Mouse (Mus musculus) liver, postnatal 0 days (tissue): ENCODE data around the gene Plekha1. TPM values are rescaled to one million over a fixed set of nuclear protein-coding genes. Genes with fewer than 3 reads are reported as not detected.

Experiments used
- ATAC-seq: fragments of 200-750 bp; cut with Nextera tagmentation; 2 replicates; pipeline ENCODE4 v1.8.0; 2017; ENCODE audit warnings: mild to moderate bottlenecking, moderate library complexity
- DNase-seq: peaks from one replicate; pipeline ENCODE4 v3.0.0-alpha.2; 2016
- H3K27ac ChIP-seq: fragments of 300-500 bp; sonication (generic); 2 replicates; pipeline ENCODE4 v1.5.1; 2014; ENCODE audit warnings: antibody characterized with exemption, moderate library complexity, mild to moderate bottlenecking, low read depth
- H3K27me3 ChIP-seq: fragments of 300-500 bp; sonication (generic); 2 replicates; pipeline ENCODE4 v1.6.1; 2014; ENCODE audit warnings: low read length, control low read depth, mixed read lengths; ENCODE audit not compliant: insufficient read depth
- H3K36me3 ChIP-seq: fragments of 300-500 bp; sonication (generic); replicated peaks from 2 replicates; pipeline ENCODE4 v1.6.1; 2014; ENCODE audit warnings: mild to moderate bottlenecking, control low read depth, low read length, moderate library complexity, mixed read lengths; ENCODE audit not compliant: insufficient read depth
- H3K4me1 ChIP-seq: fragments of 300-500 bp; sonication (generic); 2 replicates; pipeline ENCODE4 v1.6.1; 2014; ENCODE audit warnings: antibody characterized with exemption, mild to moderate bottlenecking, control low read depth; ENCODE audit not compliant: insufficient read depth
- H3K4me2 ChIP-seq: fragments of 300-500 bp; sonication (generic); 2 replicates; pipeline ENCODE4 v1.6.1; 2014; ENCODE audit warnings: low read depth, mild to moderate bottlenecking, low read length, moderate library complexity, mixed read lengths
- H3K4me3 ChIP-seq: fragments of 300-500 bp; sonication (generic); 2 replicates; pipeline ENCODE4 v1.5.1; 2014; ENCODE audit warnings: low read depth, low read length
- H3K9ac ChIP-seq: fragments of 300-500 bp; sonication (generic); replicated peaks from 2 replicates; pipeline ENCODE4 v1.6.1; 2014; ENCODE audit warnings: mild to moderate bottlenecking, moderate library complexity
- H3K9me3 ChIP-seq: fragments of 300-500 bp; sonication (generic); 2 replicates; pipeline ENCODE4 v1.6.1; 2016; ENCODE audit warnings: mild to moderate bottlenecking, control low read depth, low read length, mixed read lengths
- CTCF ChIP-seq: sonication (generic); IDR thresholded peaks from 2 replicates; pipeline ENCODE4 v1.5.1; 2016; ENCODE audit warnings: antibody characterized with exemption, low read depth
- EP300 ChIP-seq: IDR thresholded peaks from 2 replicates; pipeline ENCODE4 v1.6.1; 2016; ENCODE audit warnings: antibody characterized with exemption, low read depth, mild to moderate bottlenecking
- WGBS: fragments of 180-500 bp; shearing (Covaris S2); extraction: QIAGEN DNeasy Blood & Tissue Kit; methylation state at CpG from one replicate; pipeline ENCODE4 v1.1.7; 2014; ENCODE audit not compliant: insufficient replicate concordance; 5-methylcytosine and 5-hydroxymethylcytosine counted together
- polyA plus RNA-seq: library from polyadenylated mRNA; unstranded; fragments of >200 nt; fragmentation: Nextera tagmentation; extraction: Ambion mirVana; gene quantifications from 2 replicates; pipeline ENCODE4 v1.2.1, GENCODE M21; 2015

The Plekha1 gene
- polyA plus RNA-seq, 1 experiment from 2014 or later = 15.8 TPM

DNA sequence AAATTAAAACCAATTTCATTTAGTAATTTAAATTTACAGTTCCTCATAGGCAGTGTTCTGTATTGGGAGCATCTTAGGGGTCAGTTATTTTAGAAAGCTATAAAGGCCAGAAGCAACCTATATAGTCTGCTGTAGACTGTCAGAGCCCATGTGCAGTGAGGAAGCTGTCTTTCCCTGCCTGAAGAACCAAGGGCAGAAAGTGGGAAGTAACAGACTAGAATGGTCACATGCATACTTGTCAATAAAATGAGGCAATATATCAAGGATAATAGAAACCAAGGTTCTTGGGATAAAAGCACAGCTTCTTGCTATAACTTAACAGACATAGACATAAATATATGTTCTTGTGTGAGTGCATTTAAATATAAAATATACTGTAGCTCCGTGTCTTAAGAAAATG, 37.4 kb downstream of the Plekha1 start:
- DNase-seq = no peak

DNA sequence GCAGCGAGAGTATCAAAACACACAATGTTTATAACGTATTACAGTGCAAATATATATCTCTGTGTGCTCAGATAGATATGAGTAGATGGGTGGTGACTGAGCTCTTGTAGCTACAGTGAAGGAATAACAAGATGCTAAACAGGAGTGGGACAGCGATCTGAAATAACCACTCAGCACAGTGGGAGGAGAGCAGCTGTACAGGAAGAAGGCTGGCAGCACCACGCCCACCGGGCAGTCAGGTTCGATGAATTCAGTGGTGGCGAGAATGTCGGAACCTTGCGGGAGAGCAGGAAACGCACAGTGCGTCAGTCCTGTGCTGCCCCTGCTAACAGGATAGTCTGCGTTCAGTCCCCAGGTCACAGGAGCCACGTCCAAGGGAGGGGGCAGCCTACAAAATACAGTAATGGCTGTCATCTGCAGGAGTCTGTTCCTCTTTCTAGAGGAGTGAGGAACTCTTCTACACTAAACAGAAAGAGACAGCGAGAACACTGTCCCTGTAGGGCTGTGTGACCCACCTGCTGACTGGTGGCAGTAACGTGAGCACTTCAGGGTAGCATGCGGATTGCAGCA, 38.0 kb downstream of the Plekha1 start:
- no peaks in the 10 kb centered on the region for H3K27me3 ChIP-seq
- no peaks in the 10 kb centered on the region for H3K9me3 ChIP-seq
- H3K4me1 ChIP-seq = no peaks in the 10 kb centered on the region
- peak overlapping the region; percentile 44 for H3K4me2 ChIP-seq
- DNase-seq (peak; percentile 33), ATAC-seq (peak; percentile 41)
- TF ChIP-seq EP300 = no peak
- no peak for TF ChIP-seq CTCF
- peak overlapping the region; percentile 29 for H3K4me3 ChIP-seq
- peak overlapping the region; percentile 24; the same call in 1 of the 2 replicates for H3K27ac ChIP-seq
- no peak overlapping the region for H3K9ac ChIP-seq
- H3K36me3 ChIP-seq = peaks cover 16% of the 10 kb centered on the region
- WGBS = 39% methylated on average over 16 of the region's 16 CpGs

More for the DNA sequence above, 37.4 kb downstream of the Plekha1 start:
- Histone ChIP-seq H3K36me3 (peaks cover 16% of the 10 kb centered on the region), H3K4me2 (no peak overlapping the region), H3K27ac (peak overlapping the region; percentile 24; the same call in 1 of the 2 replicates), H3K4me1 (no peaks in the 10 kb centered on the region), H3K4me3 (no peak overlapping the region), H3K9me3 (no peaks in the 10 kb centered on the region), H3K9ac (no peak overlapping the region), H3K27me3 (no peaks in the 10 kb centered on the region)
- TF ChIP-seq CTCF = no peak
- no peak for TF ChIP-seq EP300
- 83% methylated on average over 1 of the region's 1 CpGs for WGBS
- no peak for ATAC-seq

- TF ChIP-seq EP300 = no peak
- no peak for TF ChIP-seq CTCF
- Histone ChIP-seq H3K9ac (no peak overlapping the region), H3K4me1 (no peaks in the 10 kb centered on the region), H3K4me2 (no peak overlapping the region), H3K9me3 (no peaks in the 10 kb centered on the region), H3K4me3 (no peak overlapping the region), H3K27ac (no peak overlapping the region), H3K27me3 (no peaks in the 10 kb centered on the region), H3K36me3 (peaks cover 13% of the 10 kb centered on the region)
- DNase-seq (no peak), ATAC-seq (peak; percentile 55)
- 77% methylated on average over 13 of the region's 13 CpGs for WGBS
Measured at GRCm38 (mm10) chr7:130904571-130905365, 39.2 kb downstream of the Plekha1 start.

- DNase-seq = no peak
- WGBS = 86% methylated on average over 14 of the region's 14 CpGs
Measured at GRCm38 (mm10) chr7:130910841-130911240, 45.3 kb downstream of the Plekha1 start.

DNA sequence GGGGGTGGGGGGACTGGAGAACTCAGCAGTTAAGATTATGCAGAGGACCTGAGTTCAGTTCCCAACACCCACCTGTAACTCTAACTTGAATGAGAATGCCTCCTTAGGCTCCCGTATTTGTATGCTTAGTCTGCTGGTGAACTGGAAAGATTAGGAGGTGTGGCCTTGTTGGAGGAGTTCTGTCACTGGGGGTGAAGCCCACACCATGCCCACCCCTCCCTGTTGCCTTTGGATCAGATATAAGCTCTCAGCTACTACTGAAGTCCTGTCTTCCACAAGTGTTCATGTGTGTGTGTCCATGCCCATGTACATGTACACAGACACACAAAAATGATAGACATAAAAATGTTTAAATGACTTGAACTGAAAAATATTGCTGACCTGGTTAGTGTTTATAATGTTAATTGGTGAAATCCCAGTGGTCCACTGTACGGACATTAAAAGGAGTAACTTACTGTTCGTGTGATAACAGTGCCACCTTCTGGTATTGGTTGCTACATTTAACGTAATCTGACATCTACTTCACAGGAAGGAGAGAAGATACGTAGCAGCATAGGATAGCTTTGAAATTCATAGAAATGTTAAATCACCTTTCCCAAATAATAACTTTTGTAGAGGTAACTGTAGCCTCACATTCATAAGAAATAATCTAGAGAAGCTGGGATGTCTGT, 49.3 kb downstream of the Plekha1 start:
- no peaks in the 10 kb centered on the region for H3K27me3 ChIP-seq
- no peak overlapping the region for H3K4me3 ChIP-seq
- peaks cover 3% of the 10 kb centered on the region; the same call in 1 of the 2 replicates for H3K36me3 ChIP-seq
- no peaks in the 10 kb centered on the region for H3K9me3 ChIP-seq
- H3K27ac ChIP-seq = no peak overlapping the region
- no peak overlapping the region for H3K4me2 ChIP-seq
- no peaks in the 10 kb centered on the region for H3K4me1 ChIP-seq
- 40% methylated on average over 5 of the region's 5 CpGs for WGBS
- ATAC-seq (no peak), DNase-seq (no peak)
- TF ChIP-seq CTCF (peak; percentile 73), EP300 (no peak)
- H3K9ac ChIP-seq = no peak overlapping the region

More at GRCm38 (mm10) chr7:130910841-130911240, 45.3 kb downstream of the Plekha1 start:
- no peak overlapping the region for H3K4me2 ChIP-seq
- H3K9ac ChIP-seq = no peak overlapping the region
- no peak overlapping the region for H3K27ac ChIP-seq
- no peak overlapping the region for H3K4me3 ChIP-seq
- TF ChIP-seq EP300 = no peak
- no peak for TF ChIP-seq CTCF
- H3K9me3 ChIP-seq = no peaks in the 10 kb centered on the region
- no peak for ATAC-seq
- no peaks in the 10 kb centered on the region for H3K27me3 ChIP-seq
- H3K4me1 ChIP-seq = no peaks in the 10 kb centered on the region
- H3K36me3 ChIP-seq = peaks cover 3% of the 10 kb centered on the region; the same call in 1 of the 2 replicates

DNA sequence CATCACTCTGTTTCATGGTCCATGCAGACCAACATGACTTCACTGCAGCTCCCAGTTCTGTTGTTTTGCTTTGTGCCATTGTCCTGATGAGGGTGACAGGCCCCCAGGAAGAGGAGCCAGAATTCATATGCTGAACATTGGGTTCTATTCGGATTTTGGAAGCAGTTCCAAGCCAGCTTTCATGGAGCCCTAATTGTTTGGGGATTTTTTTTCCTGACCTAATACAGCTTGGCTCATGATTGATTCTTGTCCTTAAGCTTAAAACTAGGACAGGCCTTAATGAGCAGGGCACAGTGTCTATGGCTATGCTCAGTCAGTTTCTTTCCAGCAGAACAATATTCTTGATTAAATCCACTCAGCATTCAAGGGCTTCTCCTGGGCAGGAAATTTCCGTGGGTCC, 52.7 kb downstream of the Plekha1 start:
- Histone ChIP-seq H3K4me3 (no peak overlapping the region), H3K4me1 (no peaks in the 10 kb centered on the region), H3K9me3 (no peaks in the 10 kb centered on the region), H3K27me3 (no peaks in the 10 kb centered on the region), H3K4me2 (no peak overlapping the region), H3K9ac (no peak overlapping the region), H3K27ac (no peak overlapping the region), H3K36me3 (no peaks in the 10 kb centered on the region; the same call in 1 of the 2 replicates)
- no peak for DNase-seq
- TF ChIP-seq CTCF (no peak), EP300 (no peak)
- WGBS = 54% methylated on average over 2 of the region's 2 CpGs
- no peak for ATAC-seq
